Mouse (Mus musculus) CH12.LX (cell line): ENCODE results near the gene Ermap. TPM values are rescaled to one million over a fixed set of nuclear protein-coding genes. Genes with fewer than 3 reads are reported as not detected.

Experiments
- DNase-seq: peaks from one replicate; pipeline ENCODE4 v3.0.0-alpha.2; 2013; ENCODE audit errors: extremely low read depth
- H3K27ac ChIP-seq: 2 replicates; pipeline ENCODE4 v1.5.1; 2012; ENCODE audit warnings: low read depth, mild to moderate bottlenecking, control low read depth, moderate library complexity; ENCODE audit not compliant: insufficient read depth
- H3K27me3 ChIP-seq: replicated peaks from 2 replicates; pipeline ENCODE3; 2012; ENCODE audit warnings: inconsistent platforms
- H3K36me3 ChIP-seq, 2 experiments: replicated peaks in 1 of 2; 2 replicates each; pipeline versions ENCODE3 to v1.6.1; 2012; ENCODE audit warnings: inconsistent platforms in 1 of 2, low read length in 1 of 2, mild to moderate bottlenecking in 1 of 2, mixed read lengths in 1 of 2, moderate library complexity in 1 of 2; ENCODE audit not compliant: control insufficient read depth in 1 of 2, insufficient read depth in 1 of 2
- H3K4me1 ChIP-seq, 2 experiments: 2 replicates each; pipeline ENCODE4 v1.6.1; 2012; ENCODE audit warnings: inconsistent platforms in 1 of 2, moderate library complexity in 1 of 2; ENCODE audit not compliant: insufficient read depth in 2 of 2, control insufficient read depth in 1 of 2
- H3K4me2 ChIP-seq: 2 replicates; pipeline ENCODE4 v1.6.1; 2012; ENCODE audit warnings: low read depth, mild to moderate bottlenecking, control low read depth; ENCODE audit not compliant: poor library complexity, insufficient read depth, severe bottlenecking
- H3K4me3 ChIP-seq, 3 experiments: fragments of 150-350 bp in 1 of 3; sonication (generic) in 1 of 3; replicated peaks in 1 of 3; 2 replicates each; pipeline versions ENCODE3 to v1.5.1; 2011 to 2012; ENCODE audit warnings: low read depth in 2 of 3, low read length in 2 of 3, mild to moderate bottlenecking in 2 of 3, moderate library complexity in 2 of 3, control low read depth in 1 of 3, improper control_type of control experiment in 1 of 3, inconsistent platforms in 1 of 3, mixed read lengths in 1 of 3; ENCODE audit not compliant: poor library complexity in 1 of 3
- H3K79me2 ChIP-seq: replicated peaks from 2 replicates; pipeline ENCODE4 v1.6.1; 2012; ENCODE audit warnings: mild to moderate bottlenecking, moderate library complexity; ENCODE audit not compliant: control insufficient read depth, poor library complexity, insufficient read depth, severe bottlenecking; ENCODE audit errors: extremely low read depth
- H3K9ac ChIP-seq: 2 replicates; pipeline ENCODE4 v1.6.1; 2012; ENCODE audit warnings: low read depth, mild to moderate bottlenecking, control low read depth, moderate library complexity; ENCODE audit not compliant: insufficient read depth
- H3K9me3 ChIP-seq: replicated peaks from 2 replicates; pipeline ENCODE3; 2012; ENCODE audit warnings: low read length, inconsistent platforms, mixed read lengths
- BHLHE40 ChIP-seq: IDR thresholded peaks from 2 replicates; pipeline ENCODE4 v1.6.1; 2011; ENCODE audit warnings: mild to moderate bottlenecking, low read depth, low read length, improper control_type of control experiment
- CHD1 ChIP-seq: IDR thresholded peaks from 2 replicates; pipeline ENCODE4 v1.6.1; 2012; ENCODE audit warnings: low read depth, low read length, improper control_type of control experiment, inconsistent platforms
- CHD2 ChIP-seq: IDR thresholded peaks from 2 replicates; pipeline ENCODE4 v1.6.1; 2011; ENCODE audit warnings: low read length, improper control_type of control experiment
- E2F4 ChIP-seq: IDR thresholded peaks from 2 replicates; pipeline ENCODE4 v1.6.1; 2011; ENCODE audit warnings: low read depth, low read length, improper control_type of control experiment; ENCODE audit not compliant: insufficient replicate concordance
- ELF1 ChIP-seq: IDR thresholded peaks from 2 replicates; pipeline ENCODE4 v1.6.1; 2014; ENCODE audit warnings: low read depth, mild to moderate bottlenecking, inconsistent platforms, low read length, improper control_type of control experiment
- EP300 ChIP-seq: IDR thresholded peaks from 2 replicates; pipeline ENCODE4 v1.6.1; 2011; ENCODE audit warnings: low read length, improper control_type of control experiment
- ETS1 ChIP-seq: conservative IDR thresholded peaks from 2 replicates; pipeline ENCODE4 v1.6.1; 2012; ENCODE audit warnings: low read depth, mild to moderate bottlenecking, inconsistent platforms, low read length, improper control_type of control experiment, moderate library complexity
- GABPA ChIP-seq: IDR thresholded peaks from 2 replicates; pipeline ENCODE4 v1.6.1; 2012; ENCODE audit warnings: low read depth, low read length, improper control_type of control experiment, inconsistent platforms; ENCODE audit not compliant: insufficient replicate concordance
- HCFC1 ChIP-seq: IDR thresholded peaks from 2 replicates; pipeline ENCODE4 v1.6.1; 2012; ENCODE audit warnings: low read depth, mild to moderate bottlenecking, inconsistent platforms, low read length, improper control_type of control experiment
- IRF4 ChIP-seq: IDR thresholded peaks from 2 replicates; pipeline ENCODE4 v1.6.1; 2014; ENCODE audit warnings: low read depth, mild to moderate bottlenecking, inconsistent platforms, low read length, improper control_type of control experiment
- JUND ChIP-seq: conservative IDR thresholded peaks from 2 replicates; pipeline ENCODE4 v1.6.1; 2011; ENCODE audit warnings: low read depth, low read length, improper control_type of control experiment
- KAT2A ChIP-seq: IDR thresholded peaks from 2 replicates; pipeline ENCODE4 v1.6.1; 2012; ENCODE audit warnings: low read length, improper control_type of control experiment, inconsistent platforms; ENCODE audit not compliant: insufficient replicate concordance
- MAX ChIP-seq: IDR thresholded peaks from 2 replicates; pipeline ENCODE4 v1.6.1; 2011; ENCODE audit warnings: low read length, improper control_type of control experiment
- MAZ ChIP-seq: IDR thresholded peaks from 2 replicates; pipeline ENCODE4 v1.6.1; 2012; ENCODE audit warnings: low read depth, mild to moderate bottlenecking, inconsistent platforms, low read length, improper control_type of control experiment, moderate library complexity
- MEF2A ChIP-seq: IDR thresholded peaks from 2 replicates; pipeline ENCODE4 v1.6.1; 2014; ENCODE audit warnings: low read depth, mild to moderate bottlenecking, inconsistent platforms, low read length, improper control_type of control experiment, borderline replicate concordance
- MXI1 ChIP-seq: IDR thresholded peaks from 2 replicates; pipeline ENCODE4 v1.6.1; 2011; ENCODE audit warnings: mild to moderate bottlenecking, low read depth, low read length, improper control_type of control experiment
- MYC ChIP-seq: IDR thresholded peaks from 2 replicates; pipeline ENCODE4 v1.6.1; 2011; ENCODE audit warnings: low read depth, mild to moderate bottlenecking, improper control_type of control experiment, low read length
- NRF1 ChIP-seq: IDR thresholded peaks from 2 replicates; pipeline ENCODE4 v1.6.1; 2014; ENCODE audit warnings: low read depth, mild to moderate bottlenecking, inconsistent platforms, low read length, improper control_type of control experiment, moderate library complexity
- PAX5 ChIP-seq: IDR thresholded peaks from 2 replicates; pipeline ENCODE4 v1.6.1; 2012; ENCODE audit warnings: low read length, inconsistent platforms, mixed read lengths
- POLR2A ChIP-seq: IDR thresholded peaks from 2 replicates; pipeline ENCODE4 v1.6.1; 2011; ENCODE audit warnings: low read depth, mild to moderate bottlenecking, improper control_type of control experiment, low read length
- RAD21 ChIP-seq: IDR thresholded peaks from 2 replicates; pipeline ENCODE4 v1.6.1; 2011; ENCODE audit warnings: low read depth, mild to moderate bottlenecking, low read length, improper control_type of control experiment, moderate library complexity
- RCOR1 ChIP-seq: conservative IDR thresholded peaks from 2 replicates; pipeline ENCODE4 v1.6.1; 2012; ENCODE audit warnings: low read depth, mild to moderate bottlenecking, inconsistent platforms, low read length, improper control_type of control experiment
- SIN3A ChIP-seq: IDR thresholded peaks from 2 replicates; pipeline ENCODE4 v1.6.1; 2012; ENCODE audit warnings: low read length, improper control_type of control experiment, inconsistent platforms
- SMC3 ChIP-seq: IDR thresholded peaks from 2 replicates; pipeline ENCODE4 v1.6.1; 2011; ENCODE audit warnings: low read depth, low read length, improper control_type of control experiment
- TBP ChIP-seq: conservative IDR thresholded peaks from 2 replicates; pipeline ENCODE4 v1.6.1; 2011; ENCODE audit warnings: low read depth, low read length, improper control_type of control experiment
- TCF12 ChIP-seq: IDR thresholded peaks from 2 replicates; pipeline ENCODE4 v1.6.1; 2014; ENCODE audit warnings: low read depth, mild to moderate bottlenecking, inconsistent platforms, low read length, improper control_type of control experiment
- USF1 ChIP-seq: IDR thresholded peaks from 2 replicates; pipeline ENCODE4 v1.6.1; 2014; ENCODE audit warnings: low read depth, mild to moderate bottlenecking, inconsistent platforms, low read length, improper control_type of control experiment
- ZKSCAN1 ChIP-seq: IDR thresholded peaks from 2 replicates; pipeline ENCODE4 v1.6.1; 2012; ENCODE audit warnings: low read depth, inconsistent platforms, low read length, improper control_type of control experiment, borderline replicate concordance
- ZMIZ1 ChIP-seq: IDR thresholded peaks from 2 replicates; pipeline ENCODE4 v1.6.1; 2012; ENCODE audit warnings: low read depth, mild to moderate bottlenecking, inconsistent platforms, low read length, improper control_type of control experiment
- ZNF384 ChIP-seq: IDR thresholded peaks from 2 replicates; pipeline ENCODE4 v1.6.1; 2012; ENCODE audit warnings: low read depth, low read length, improper control_type of control experiment, inconsistent platforms
- dilution Hi-C: fragments of 300-500 bp; cut with MboI; formaldehyde crosslinking; loops from 2 replicates; pipeline ENCODE4 v1.14.3; 2020; ENCODE audit warnings: low sequenced_read_pairs; ENCODE audit not compliant: extremely low pct_unique_long_range_greater_than_20kb, extremely low pct_ligation_motif_present
- in situ Hi-C: fragments of 300-500 bp; cut with MboI; formaldehyde crosslinking; loops from 3 replicates; pipeline ENCODE4 v1.14.3; 2019; ENCODE audit warnings: low sequenced_read_pairs, low pct_ligation_motif_present, low pct_unique_long_range_greater_than_20kb, mixed read lengths
- polyA plus RNA-seq: library from polyadenylated mRNA; unstranded; fragments of >175 nt; gene quantifications from 2 replicates; pipeline ENCODE4 v1.2.1, GENCODE M21; 2012; ENCODE audit warnings: low read depth; ENCODE audit not compliant: insufficient read length
- total RNA-seq, 2 experiments: library from RNA; depleted of rRNA; stranded (reverse); fragments of 300-350 nt in 1 of 2; fragments of >200 nt in 1 of 2; gene quantifications; 2 replicates each; pipeline ENCODE4 v1.2.3; 2012 to 2014

Ermap gene
- total and polyA plus RNA-seq, 3 experiments: not detected

GRCm38 (mm10) chr4:119233256-119233901 is 43.6 kb upstream of the Ermap start:
- peak overlapping the region; percentile 74 to 92 (median 83) for H3K4me3 ChIP-seq
- peaks cover 0 to 33% of the 10 kb centered on the region in 2 experiments for H3K36me3 ChIP-seq
- no peaks in the 10 kb centered on the region for H3K9me3 ChIP-seq
- H3K27me3 ChIP-seq: no peaks in the 10 kb centered on the region
- TF ChIP-seq EP300 (0 out of 2 replicates have a peak, but pooled peaks have one; percentile 8), ELF1 (peak; percentile 17; the same call in 1 of the 2 replicates), KAT2A (no peak), MAX (no peak), BHLHE40 (no peak)
- peak overlapping the region; percentile 54 for H3K4me2 ChIP-seq
- H3K4me1 ChIP-seq: peaks cover 6 to 46% of the 10 kb centered on the region in 2 experiments
- peak overlapping the region; percentile 52 for H3K9ac ChIP-seq
- dilution Hi-C loops (no loop called here), in situ Hi-C loops (no loop called here)
- no peaks in the 10 kb centered on the region for H3K79me2 ChIP-seq
- DNase-seq: peak; percentile 27
- H3K27ac ChIP-seq: no peak overlapping the region

GRCm38 (mm10) chr4:119232410-119233255 is 42.8 kb upstream of the Ermap start, which contains the start of the genes AU022252 and P3h1:
TSS of gene AU022252 (minus strand) at chr4:119232712.
TSS of gene P3h1 (plus strand) at chr4:119232915.
- H3K36me3 ChIP-seq: peaks cover 0 to 33% of the 10 kb centered on the region in 2 experiments
- H3K9ac ChIP-seq: peak within 1 kb of the TSS; percentile 52
- no peaks in the 10 kb centered on the region for H3K9me3 ChIP-seq
- DNase-seq: peak; percentile 100
- H3K4me1 ChIP-seq: peaks cover 8 to 46% of the 10 kb centered on the region in 2 experiments
- peak within 1 kb of the TSS; percentile 54 for H3K4me2 ChIP-seq
- H3K27ac ChIP-seq: no peak within 1 kb of the TSS
- H3K4me3 ChIP-seq: peak within 1 kb of the TSS; percentile 83 to 92 (median 88)
- in situ Hi-C loops: no loop called here
- no peaks in the 10 kb centered on the region for H3K27me3 ChIP-seq
- dilution Hi-C loops: no loop called here
- H3K79me2 ChIP-seq: no peaks in the 10 kb centered on the region
- TF ChIP-seq EP300 (no peak), HCFC1 (peak; percentile 57), JUND (no peak), TBP (0 out of 2 replicates have a peak, but pooled peaks have one; percentile 30), MEF2A (no peak), CHD2 (peak; percentile 54; the same call in 1 of the 2 replicates), E2F4 (no peak), CHD1 (no peak), POLR2A (peak; percentile 96), GABPA (no peak), USF1 (no peak), ZNF384 (no peak), NRF1 (peak; percentile 83), MYC (peak; percentile 46; the same call in 1 of the 2 replicates), ETS1 (no peak), PAX5 (no peak), SMC3 (no peak), RCOR1 (no peak), ZKSCAN1 (no peak), SIN3A (peak; percentile 79), ZMIZ1 (peak; percentile 69), MAX (peak; percentile 65; the same call in 1 of the 2 replicates), TCF12 (peak; percentile 68), RAD21 (no peak), MXI1 (peak; percentile 81), IRF4 (peak; percentile 32; the same call in 1 of the 2 replicates), MAZ (no peak)
